Mouse (Mus musculus): Measurements from ENCODE around the gene Arih1.

- TF ChIP-seq EP300 (IDR thresholded peaks at IDR 0.05; ENCODE audit: low read depth) (no peak), CTCF (IDR thresholded peaks at IDR 0.05; ENCODE audit: low read depth) (no peak)
Measured at GRCm38 (mm10) chr9:59346176-59346575, 140.2 kb downstream of the Arih1 start.
